Mouse (Mus musculus): ENCODE data around the gene Usp30.

DNA sequence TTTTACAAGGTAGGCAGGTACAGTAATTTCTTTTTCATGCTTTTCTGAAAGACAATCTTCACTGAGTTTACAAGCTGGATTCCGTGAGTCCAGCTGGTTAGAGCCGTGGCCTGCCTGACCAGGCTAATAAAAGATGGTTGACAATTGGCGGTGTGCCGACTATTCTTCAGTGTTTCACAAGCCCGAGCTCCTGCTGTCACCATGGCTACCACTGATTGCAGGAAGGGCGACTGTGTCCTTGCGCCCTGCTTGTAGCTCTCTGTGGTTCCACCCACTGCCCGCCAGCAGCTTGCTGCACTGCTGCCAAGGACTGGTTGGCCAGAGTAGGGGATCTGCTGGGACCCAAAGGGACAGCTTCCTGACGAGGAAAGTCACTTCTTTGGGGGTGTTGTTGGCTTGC lies 73.9 kb downstream of the Usp30 start:
- TF ChIP-seq MEF2A (IDR thresholded peaks at IDR 0.05; ENCODE audit: extremely low read depth, insufficient replicate concordance, low read depth, low read length, poor library complexity, severe bottlenecking) (no peak), GATA1 (IDR thresholded peaks at IDR 0.05; ENCODE audit: low read depth, low read length) (no peak), MAFK (IDR thresholded peaks at IDR 0.05; ENCODE audit: borderline replicate concordance, low read depth, low read length) (no peak), MAX (IDR thresholded peaks at IDR 0.05; ENCODE audit: low read length) (no peak), MXI1 (IDR thresholded peaks at IDR 0.05; ENCODE audit: low read depth, low read length) (no peak), CTCF (IDR thresholded peaks at IDR 0.05 in 2 of 3, conservative IDR thresholded peaks at IDR 0.05 in 1 of 3; ENCODE audit: control insufficient read depth in 1 of 3, insufficient read depth in 1 of 3, low read depth in 2 of 3, low read length in 3 of 3, poor library complexity in 1 of 3, severe bottlenecking in 1 of 3) (no peak), KAT2A (conservative IDR thresholded peaks at IDR 0.05; ENCODE audit: low read depth, low read length) (no peak), USF1 (IDR thresholded peaks at IDR 0.05; ENCODE audit: low read depth, low read length) (no peak), POLR2A (IDR thresholded peaks at IDR 0.05; ENCODE audit: control insufficient read depth in 1 of 2, insufficient read depth in 1 of 2, low read depth in 1 of 2, low read length in 2 of 2, poor library complexity in 1 of 2) (no peak), E2F4 (IDR thresholded peaks at IDR 0.05; ENCODE audit: borderline replicate concordance, low read depth, low read length) (no peak)

All from MEL (cell line).